ENCODE assay signal across 20 mouse cellular contexts in genomic region chr11:72174721-72175120, GRCm38 (mm10). TPM values are rescaled to one million over a fixed set of nuclear protein-coding genes. Genes with fewer than 3 reads are reported as not detected.
DNase-seq lines count a peak whose midpoint lies in the region.
"Had no signal": no experiment of that assay in that cellular context is flagged by ENCODE, and none has a peak within 500 bp of the region (broad histone marks: within the 10 kb centered on the region; RNA-seq: fewer than 3 reads in every experiment).

No protein-coding gene starts in this region.

- peaks cover 59% of the 10 kb centered on the region for H3K36me3 ChIP-seq in heart, embryonic 10.5 days

- 95% methylated on average over 6 of the region's 6 CpGs for WGBS in heart, embryonic 10.5 days

- no peaks in the 10 kb centered on the region for H3K27me3 ChIP-seq in heart, embryonic 10.5 days (ENCODE audit: insufficient read depth, poor library complexity, severe bottlenecking)
- H3K27me3 ChIP-seq: CH12.LX, Patski had no signal

- H3K27ac ChIP-seq in heart, embryonic 10.5 days: no peak overlapping the region

- intact Hi-C loops in heart, postnatal 25 days (cut with DNase I): no loop called here
- intact Hi-C loops in heart, postnatal 14 days (cut with DNase I): no loop called here

- no peaks in the 10 kb centered on the region for H3K9me3 ChIP-seq in heart, embryonic 10.5 days
- H3K9me3 ChIP-seq: G1E had no signal

- no peak overlapping the region for H3K4me3 ChIP-seq in heart, embryonic 10.5 days

- peak; percentile 54 for DNase-seq in heart, adult 11 months
- DNase-seq in heart, postnatal 25 days (ENCODE audit: low spot score): no peak
- peak; percentile 58 for DNase-seq in heart, embryonic 10.5 days (ENCODE audit: low spot score)
- DNase-seq in heart, postnatal 14 days: no peak
- DNase-seq: adrenal gland, adult 2 months; adrenal gland, adult 8-10 months; adrenal gland, postnatal 10 days; adrenal gland, postnatal 14 days; adrenal gland, postnatal 25 days; adrenal gland, postnatal 36 days; B cell, adult 2 months; cerebellum, adult 11 months; cerebellum, adult 11-12 months; cerebellum, adult 18-20 months had no signal

- H3K4me1 ChIP-seq in heart, embryonic 10.5 days: no peaks in the 10 kb centered on the region

RNA-seq across cellular contexts. Expression of gene Gm43951, which starts 31.9 kb away (rescaled TPM):
- under 1 TPM; 0.13 to 0.17 TPM for total RNA-seq in heart, postnatal 25 days (2021)
- 0.10 and 0.24 TPM in 2 replicates for polyA plus RNA-seq in heart, embryonic 10.5 days (2016; fragmentation: Nextera tagmentation; extraction: Ambion mirVana)
- under 1 TPM; 0.41 to 0.74 TPM for total RNA-seq in heart, postnatal 14 days (2021)
- polyA plus RNA-seq: activated CD4-positive, CD25-positive, alpha-beta regulatory T cell, adult 4 months; CD4-positive, CD25-positive, alpha-beta regulatory T cell, adult 4 months had no signal

RNA-seq across cellular contexts. Expression of gene 4933427D14Rik, which starts 32.5 kb away (rescaled TPM):
- 1 to 10 TPM; 2.5 to 3.3 TPM for total RNA-seq in heart, postnatal 25 days (2021)
- polyA plus RNA-seq in heart, embryonic 10.5 days (2016; fragmentation: Nextera tagmentation; extraction: Ambion mirVana): 7.1 and 9.4 TPM in 2 replicates
- 1 to 10 TPM; 4.7 to 5.2 TPM for total RNA-seq in heart, postnatal 14 days (2021)

RNA-seq across cellular contexts. Expression of gene Txndc17, which starts 32.6 kb away (rescaled TPM):
- 10 to 100 TPM; 36.8 to 38.6 TPM for total RNA-seq in heart, postnatal 25 days (2021)
- 161 and 183 TPM in 2 replicates for polyA plus RNA-seq in heart, embryonic 10.5 days (2016; fragmentation: Nextera tagmentation; extraction: Ambion mirVana)
- total RNA-seq in heart, postnatal 14 days (2021): 10 to 100 TPM; 40.3 to 43.6 TPM

RNA-seq across cellular contexts. Expression of gene Pitpnm3, which starts 39.1 kb away (rescaled TPM):
- 1 to 10 TPM; 1.6 to 1.8 TPM for total RNA-seq in heart, postnatal 25 days (2021)
- polyA plus RNA-seq in heart, embryonic 10.5 days (2016; fragmentation: Nextera tagmentation; extraction: Ambion mirVana): 0.09 and 0.20 TPM in 2 replicates
- total RNA-seq in heart, postnatal 14 days (2021): 1 to 10 TPM; 1.3 to 1.6 TPM
- total RNA-seq: MEL had no signal
- polyA plus RNA-seq: activated CD4-positive, CD25-positive, alpha-beta regulatory T cell, adult 4 months had no signal

RNA-seq across cellular contexts. Expression of gene Med31, which starts 40.7 kb away (rescaled TPM):
- total RNA-seq in heart, postnatal 25 days (2021): 10 to 100 TPM; 10.4 to 10.6 TPM
- 26.9 and 36.9 TPM in 2 replicates for polyA plus RNA-seq in heart, embryonic 10.5 days (2016; fragmentation: Nextera tagmentation; extraction: Ambion mirVana)
- total RNA-seq in heart, postnatal 14 days (2021): 10 to 100 TPM in 1 of 2 experiments, 1 to 10 TPM in 1; 9.1 to 11.9 TPM

Comparison
In these comparisons a context has a peak if more than half of its experiments do, and no peak if none do; other contexts are left out.
1. DNase-seq: peak in heart, adult 11 months (single experiment) and heart, embryonic 10.5 days (single experiment); none in heart, postnatal 25 days (single experiment) and heart, postnatal 14 days (0 of 2).